Comparison of ENCODE assay signal across 27 mouse cellular contexts in genomic region chr14:103112606-103113363, GRCm38 (mm10). TPM values are rescaled to one million over a fixed set of nuclear protein-coding genes. Genes with fewer than 3 reads are reported as not detected.
DNase-seq lines count a peak whose midpoint lies in the region; ATAC-seq and TF ChIP-seq lines count a peak whose summit lies in the region.
"Had no signal": no experiment of that assay in that cellular context is flagged by ENCODE, and none has a peak within 500 bp of the region (broad histone marks: within the 10 kb centered on the region; RNA-seq: fewer than 3 reads in every experiment).

No protein-coding gene starts in this region.

- TF ChIP-seq CTCF in stomach, postnatal 0 days (IDR thresholded peaks at IDR 0.05; ENCODE audit: low read depth) = no peak

- H3K27me3 ChIP-seq in forebrain, embryonic 13.5 days = no peaks in the 10 kb centered on the region
- H3K27me3 ChIP-seq in forebrain, embryonic 12.5 days = no peaks in the 10 kb centered on the region
- no peaks in the 10 kb centered on the region for H3K27me3 ChIP-seq in stomach, postnatal 0 days (ENCODE audit: control insufficient read depth, insufficient read depth, low read length)
- H3K27me3 ChIP-seq: embryonic facial prominence, embryonic 13.5 days; heart, embryonic 12.5 days; limb, embryonic 15.5 days; midbrain, embryonic 13.5 days had no signal

- no peak overlapping the region for H3K9ac ChIP-seq in forebrain, embryonic 13.5 days
- H3K9ac ChIP-seq in forebrain, embryonic 12.5 days = no peak overlapping the region
- H3K9ac ChIP-seq in stomach, postnatal 0 days (ENCODE audit: low read length) = no peak overlapping the region
- H3K9ac ChIP-seq: embryonic facial prominence, embryonic 13.5 days; heart, embryonic 12.5 days; limb, embryonic 15.5 days; liver, embryonic 14.5 days; lung, embryonic 14.5 days; midbrain, embryonic 13.5 days had no signal

- peak; percentile 45 for DNase-seq in kidney, adult 11 months
- DNase-seq in kidney, adult 18-20 months = no peak
- DNase-seq in layer of hippocampus, adult 9-10 months (ENCODE audit: low spot score) = peak; percentile 39
- DNase-seq in layer of hippocampus, adult 11-12 months (ENCODE audit: low spot score) = no peak
- no peak for DNase-seq in stomach, postnatal 0 days (ENCODE audit: low spot score)
- DNase-seq: adrenal gland, postnatal 10 days; cerebellum, adult 8-10 months; cerebellum, postnatal 36 days; embryo, embryonic 11 days; gastrocnemius, postnatal 10 days; heart, postnatal 10 days; layer of hippocampus, adult 9-11 months; left cerebral cortex, postnatal 4 days; lung, embryonic 14.5 days; thymus, postnatal 14 days had no signal

- 86% methylated on average over 3 of the region's 3 CpGs for WGBS in forebrain, embryonic 13.5 days
- 89% methylated on average over 3 of the region's 3 CpGs for WGBS in forebrain, embryonic 12.5 days
- WGBS in stomach, postnatal 0 days = 89% methylated on average over 3 of the region's 3 CpGs

- H3K4me3 ChIP-seq in forebrain, embryonic 13.5 days = no peak overlapping the region
- no peak overlapping the region for H3K4me3 ChIP-seq in forebrain, embryonic 12.5 days (replicated peaks)
- H3K4me3 ChIP-seq in stomach, postnatal 0 days (ENCODE audit: low read depth, low read length) = no peak overlapping the region
- H3K4me3 ChIP-seq: embryonic facial prominence, embryonic 13.5 days; erythroblast, embryonic 14.5 days; heart, embryonic 12.5 days; hindbrain, embryonic 10.5 days; left cerebral cortex, adult 2 months; limb, embryonic 15.5 days; midbrain, embryonic 13.5 days had no signal

- no peaks in the 10 kb centered on the region for H3K9me3 ChIP-seq in forebrain, embryonic 13.5 days (replicated peaks)
- no peaks in the 10 kb centered on the region for H3K9me3 ChIP-seq in forebrain, embryonic 12.5 days
- no peaks in the 10 kb centered on the region for H3K9me3 ChIP-seq in stomach, postnatal 0 days (ENCODE audit: control insufficient read depth, low read length)
- H3K9me3 ChIP-seq: embryonic facial prominence, embryonic 13.5 days; heart, embryonic 12.5 days; hindbrain, embryonic 10.5 days; limb, embryonic 15.5 days; midbrain, embryonic 13.5 days had no signal

- H3K27ac ChIP-seq in forebrain, embryonic 13.5 days = no peak overlapping the region
- no peak overlapping the region for H3K27ac ChIP-seq in forebrain, embryonic 12.5 days
- H3K27ac ChIP-seq in stomach, postnatal 0 days (replicated peaks) = no peak overlapping the region
- H3K27ac ChIP-seq: embryonic facial prominence, embryonic 13.5 days; hindbrain, embryonic 10.5 days; hindbrain, postnatal 0 days; left cerebral cortex, adult 2 months; limb, embryonic 15.5 days; liver, embryonic 14.5 days; midbrain, embryonic 13.5 days had no signal

- TF ChIP-seq EP300 in stomach, postnatal 0 days (optimal IDR thresholded peaks at IDR 0.05) = no peak

- H3K4me2 ChIP-seq in forebrain, embryonic 13.5 days = no peak overlapping the region
- no peak overlapping the region for H3K4me2 ChIP-seq in forebrain, embryonic 12.5 days
- H3K4me2 ChIP-seq in stomach, postnatal 0 days (replicated peaks; ENCODE audit: low read depth) = no peak overlapping the region
- H3K4me2 ChIP-seq: embryonic facial prominence, embryonic 13.5 days; heart, embryonic 12.5 days; limb, embryonic 15.5 days; lung, embryonic 14.5 days; midbrain, embryonic 13.5 days had no signal

- H3K4me1 ChIP-seq in forebrain, embryonic 13.5 days = no peaks in the 10 kb centered on the region
- no peaks in the 10 kb centered on the region for H3K4me1 ChIP-seq in forebrain, embryonic 12.5 days
- no peaks in the 10 kb centered on the region for H3K4me1 ChIP-seq in stomach, postnatal 0 days (replicated peaks; ENCODE audit: control insufficient read depth, insufficient read depth)
- H3K4me1 ChIP-seq: embryonic facial prominence, embryonic 13.5 days; heart, embryonic 12.5 days; hindbrain, embryonic 10.5 days; limb, embryonic 15.5 days; midbrain, embryonic 13.5 days had no signal

- peaks cover 53% of the 10 kb centered on the region for H3K36me3 ChIP-seq in forebrain, embryonic 13.5 days (ENCODE audit: poor library complexity, severe bottlenecking)
- peaks cover 41% of the 10 kb centered on the region for H3K36me3 ChIP-seq in forebrain, embryonic 12.5 days (replicated peaks)
- peaks cover 8% of the 10 kb centered on the region; the same call in 1 of the 2 replicates for H3K36me3 ChIP-seq in stomach, postnatal 0 days (ENCODE audit: control insufficient read depth, insufficient read depth, low read length)

- ATAC-seq in forebrain, embryonic 13.5 days = peak; percentile 58; the same call in 1 of the 2 replicates
- ATAC-seq in forebrain, embryonic 12.5 days (ENCODE audit: low FRiP score) = no peak
- ATAC-seq in stomach, postnatal 0 days (ENCODE audit: low FRiP score, low TSS enrichment) = no peak
- ATAC-seq: hindbrain, postnatal 0 days; intestine, embryonic 16.5 days; midbrain, embryonic 13.5 days had no signal

RNA-seq across cellular contexts. Expression of gene Fbxl3, which starts 13.4 kb away (rescaled TPM):
- polyA plus RNA-seq in forebrain, embryonic 13.5 days (2015; fragmentation: Nextera tagmentation; extraction: Ambion mirVana) = 20.2 and 21.5 TPM in 2 replicates
- polyA plus RNA-seq in forebrain, embryonic 12.5 days (2016; fragmentation: Nextera tagmentation; extraction: Ambion mirVana) = 23.7 and 27.4 TPM in 2 replicates
- polyA plus RNA-seq in stomach, postnatal 0 days (2015; fragmentation: Nextera tagmentation; extraction: Ambion mirVana) = 16.2 and 16.9 TPM in 2 replicates

RNA-seq across cellular contexts. Expression of gene Cln5, which starts 42.8 kb away (rescaled TPM):
- 11.1 and 11.8 TPM in 2 replicates for polyA plus RNA-seq in forebrain, embryonic 13.5 days (2015; fragmentation: Nextera tagmentation; extraction: Ambion mirVana)
- 17.6 and 19.9 TPM in 2 replicates for polyA plus RNA-seq in forebrain, embryonic 12.5 days (2016; fragmentation: Nextera tagmentation; extraction: Ambion mirVana)
- 21.8 and 21.9 TPM in 2 replicates for polyA plus RNA-seq in stomach, postnatal 0 days (2015; fragmentation: Nextera tagmentation; extraction: Ambion mirVana)

Comparison
In these comparisons a context has a peak if more than half of its experiments do, and no peak if none do; other contexts are left out.
1. DNase-seq: peak in kidney, adult 11 months (single experiment) and layer of hippocampus, adult 9-10 months (single experiment); none in kidney, adult 18-20 months (single experiment), layer of hippocampus, adult 11-12 months (single experiment) and stomach, postnatal 0 days (single experiment).